Mouse (Mus musculus): Measurements from ENCODE around the gene Ttc32. TPM values are rescaled to one million over a fixed set of nuclear protein-coding genes. Genes with fewer than 3 reads are reported as not detected.
A peak's percentile ranks its signal among the peaks of the same experiment; 100 is the strongest.

The Ttc32 gene
- total and polyA plus RNA-seq, 2 experiments from 2014 or later: 5.1 to 7.6 TPM

DNA sequence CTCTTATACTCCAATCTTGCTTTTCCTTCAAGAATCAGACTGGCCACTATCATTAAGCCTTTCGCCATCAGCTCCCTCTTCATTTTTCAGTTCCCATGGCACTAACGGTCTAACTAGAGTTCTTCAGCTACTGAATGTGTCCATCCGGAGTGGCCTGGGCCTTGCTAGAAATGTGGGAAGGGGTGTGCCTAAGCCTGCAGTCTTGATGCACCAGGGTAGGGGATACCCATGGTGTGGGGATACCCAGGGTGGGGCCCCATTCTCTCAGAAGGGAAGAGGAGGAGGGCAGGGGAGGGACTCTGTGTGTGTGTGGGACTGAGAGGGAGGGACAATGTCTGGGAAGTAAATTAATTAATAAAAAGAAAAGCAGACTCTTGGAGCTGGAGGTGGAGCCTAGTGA is 13.0 kb downstream of the Ttc32 start:
- Histone ChIP-seq H3K4me3 (ENCODE audit: low read depth, low read length) (no peak overlapping the region), H3K4me1 (ENCODE audit: insufficient read depth) (no peaks in the 10 kb centered on the region), H3K9me3 (ENCODE audit: low read length) (no peaks in the 10 kb centered on the region), H3K4me2 (ENCODE audit: low read depth) (no peak overlapping the region), H3K9ac (no peak overlapping the region), H3K27me3 (ENCODE audit: insufficient read depth, low read length) (no peaks in the 10 kb centered on the region), H3K36me3 (ENCODE audit: insufficient read depth) (no peaks in the 10 kb centered on the region), H3K27ac (ENCODE audit: low read depth, low read length) (no peak overlapping the region)
- ATAC-seq (no peak), DNase-seq (no peak)
- no peak for TF ChIP-seq CTCF (IDR thresholded peaks at IDR 0.05; ENCODE audit: low read depth)
- 86% methylated on average over 3 of the region's 3 CpGs for WGBS

- H3K9ac ChIP-seq: no peak overlapping the region
- WGBS: 93% methylated on average over 7 of the region's 7 CpGs
- no peaks in the 10 kb centered on the region for H3K9me3 ChIP-seq (ENCODE audit: low read length)
- no peak for TF ChIP-seq CTCF (IDR thresholded peaks at IDR 0.05; ENCODE audit: low read depth)
- no peaks in the 10 kb centered on the region for H3K36me3 ChIP-seq (ENCODE audit: insufficient read depth)
- H3K27me3 ChIP-seq (ENCODE audit: insufficient read depth, low read length): no peaks in the 10 kb centered on the region
- no peak overlapping the region for H3K4me3 ChIP-seq (ENCODE audit: low read depth, low read length)
- ATAC-seq (no peak), DNase-seq (no peak)
- H3K4me2 ChIP-seq (ENCODE audit: low read depth): no peak overlapping the region
- H3K4me1 ChIP-seq (ENCODE audit: insufficient read depth): no peaks in the 10 kb centered on the region
- H3K27ac ChIP-seq (ENCODE audit: low read depth, low read length): no peak overlapping the region
Observed at GRCm38 (mm10) chr12:9044666-9045065, 14.9 kb downstream of the Ttc32 start.

DNA sequence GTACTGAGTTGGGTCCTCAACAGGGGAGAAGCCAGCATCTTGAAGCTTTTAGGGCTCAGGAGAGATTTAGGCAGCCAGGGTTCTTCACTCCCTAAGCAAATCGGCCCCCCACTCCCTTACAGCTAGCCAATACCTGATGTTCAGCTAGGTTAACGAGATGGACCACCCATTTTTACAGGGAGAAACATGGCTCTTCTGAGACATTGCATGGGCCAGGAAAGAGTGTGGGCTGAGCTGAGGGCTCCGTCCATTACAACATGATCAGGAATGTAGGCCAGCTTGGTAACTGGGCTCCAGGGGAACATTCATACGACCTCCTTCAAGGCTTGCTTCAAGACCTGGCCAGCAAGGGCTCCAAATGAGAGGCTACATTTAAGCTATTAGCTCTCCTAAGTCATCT is 16.9 kb downstream of the Ttc32 start:
- Histone ChIP-seq H3K9ac (no peak overlapping the region), H3K9me3 (ENCODE audit: low read length) (no peaks in the 10 kb centered on the region), H3K27me3 (ENCODE audit: insufficient read depth, low read length) (no peaks in the 10 kb centered on the region), H3K4me1 (ENCODE audit: insufficient read depth) (no peaks in the 10 kb centered on the region), H3K36me3 (ENCODE audit: insufficient read depth) (no peaks in the 10 kb centered on the region), H3K4me3 (ENCODE audit: low read depth, low read length) (no peak overlapping the region), H3K4me2 (ENCODE audit: low read depth) (no peak overlapping the region), H3K27ac (ENCODE audit: low read depth, low read length) (no peak overlapping the region)
- TF ChIP-seq CTCF (IDR thresholded peaks at IDR 0.05; ENCODE audit: low read depth): no peak
- DNase-seq (no peak), ATAC-seq (no peak)
- whole genome bisulfite sequencing: 71% methylated on average over 4 of the region's 4 CpGs

- H3K9me3 ChIP-seq (ENCODE audit: low read length): no peaks in the 10 kb centered on the region
- H3K4me2 ChIP-seq (ENCODE audit: low read depth): no peak overlapping the region
- H3K4me3 ChIP-seq (ENCODE audit: low read depth, low read length): no peak overlapping the region
- no peak for ATAC-seq
- H3K36me3 ChIP-seq (ENCODE audit: insufficient read depth): no peaks in the 10 kb centered on the region
- H3K4me1 ChIP-seq (ENCODE audit: insufficient read depth): no peaks in the 10 kb centered on the region
- DNase-seq: no peak
- no peaks in the 10 kb centered on the region for H3K27me3 ChIP-seq (ENCODE audit: insufficient read depth, low read length)
- no peak overlapping the region for H3K9ac ChIP-seq
- 80% methylated on average over 8 of the region's 8 CpGs for WGBS
- no peak overlapping the region for H3K27ac ChIP-seq (ENCODE audit: low read depth, low read length)
- TF ChIP-seq CTCF (IDR thresholded peaks at IDR 0.05; ENCODE audit: low read depth): no peak
Observed at GRCm38 (mm10) chr12:9048090-9048489, 18.3 kb downstream of the Ttc32 start.

- no peak for DNase-seq
- no peak overlapping the region for H3K4me2 ChIP-seq (ENCODE audit: low read depth)
- H3K4me1 ChIP-seq (ENCODE audit: insufficient read depth): no peaks in the 10 kb centered on the region
- H3K36me3 ChIP-seq (ENCODE audit: insufficient read depth): no peaks in the 10 kb centered on the region
- H3K4me3 ChIP-seq (ENCODE audit: low read depth, low read length): no peak overlapping the region
- no peak for ATAC-seq
- H3K9me3 ChIP-seq (ENCODE audit: low read length): no peaks in the 10 kb centered on the region
- 47% methylated on average over 6 of the region's 6 CpGs for WGBS
- H3K27ac ChIP-seq (ENCODE audit: low read depth, low read length): no peak overlapping the region
- no peaks in the 10 kb centered on the region for H3K27me3 ChIP-seq (ENCODE audit: insufficient read depth, low read length)
- TF ChIP-seq CTCF (IDR thresholded peaks at IDR 0.05; ENCODE audit: low read depth): no peak
- H3K9ac ChIP-seq: no peak overlapping the region
Observed at GRCm38 (mm10) chr12:9050824-9051223, 21.0 kb downstream of the Ttc32 start.

DNA sequence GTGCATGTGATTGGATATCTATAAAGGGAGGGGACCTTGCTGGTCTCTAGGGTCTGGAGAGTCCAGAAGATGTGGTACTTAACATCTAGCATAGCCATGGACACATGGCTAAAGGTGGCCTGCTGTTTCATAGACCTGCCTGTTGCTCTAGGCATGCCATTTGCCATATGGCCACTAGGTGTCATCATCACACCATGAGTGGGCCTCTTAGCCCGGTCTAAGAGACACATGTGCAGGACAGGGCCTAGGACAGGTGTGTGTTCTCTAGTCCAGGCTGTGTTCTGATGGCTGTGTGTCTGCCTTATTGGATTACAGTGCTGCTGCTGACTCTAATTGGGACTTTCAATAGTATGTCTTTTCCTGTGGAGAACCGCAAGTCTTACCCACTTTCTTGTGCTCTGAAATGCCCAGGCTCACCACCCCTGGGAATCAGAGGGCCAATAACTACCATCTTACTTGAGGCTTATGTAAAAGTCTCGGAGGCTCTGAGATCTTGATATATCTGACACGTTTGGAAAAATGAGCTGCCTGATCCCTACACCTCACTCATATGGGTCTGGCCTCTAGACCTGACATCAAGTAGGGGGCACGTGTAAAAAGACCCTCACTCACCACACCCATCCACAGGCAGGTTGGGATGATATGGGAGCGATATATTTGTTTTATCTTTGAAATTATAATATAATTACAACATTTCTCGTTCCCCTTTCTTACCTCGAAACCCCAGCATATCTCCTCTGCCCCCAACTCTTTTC is 22.5 kb downstream of the Ttc32 start:
- Histone ChIP-seq H3K27me3 (ENCODE audit: insufficient read depth, low read length) (no peaks in the 10 kb centered on the region), H3K4me3 (ENCODE audit: low read depth, low read length) (no peak overlapping the region), H3K9ac (no peak overlapping the region), H3K4me1 (ENCODE audit: insufficient read depth) (no peaks in the 10 kb centered on the region), H3K9me3 (ENCODE audit: low read length) (no peaks in the 10 kb centered on the region), H3K4me2 (ENCODE audit: low read depth) (no peak overlapping the region), H3K36me3 (ENCODE audit: insufficient read depth) (no peaks in the 10 kb centered on the region), H3K27ac (ENCODE audit: low read depth, low read length) (no peak overlapping the region)
- TF ChIP-seq CTCF (IDR thresholded peaks at IDR 0.05; ENCODE audit: low read depth): peak; percentile 100
- ATAC-seq: peak; percentile 86
- 60% methylated on average over 8 of the region's 8 CpGs for WGBS
- DNase-seq: peak; percentile 87

- Histone ChIP-seq H3K36me3 (ENCODE audit: insufficient read depth) (no peaks in the 10 kb centered on the region), H3K9ac (no peak overlapping the region), H3K27me3 (ENCODE audit: insufficient read depth, low read length) (no peaks in the 10 kb centered on the region), H3K27ac (ENCODE audit: low read depth, low read length) (no peak overlapping the region), H3K4me2 (ENCODE audit: low read depth) (no peak overlapping the region), H3K9me3 (ENCODE audit: low read length) (no peaks in the 10 kb centered on the region), H3K4me1 (ENCODE audit: insufficient read depth) (no peaks in the 10 kb centered on the region), H3K4me3 (ENCODE audit: low read depth, low read length) (no peak overlapping the region)
- no peak for TF ChIP-seq CTCF (IDR thresholded peaks at IDR 0.05; ENCODE audit: low read depth)
- 47% methylated on average over 7 of the region's 7 CpGs for WGBS
- ATAC-seq: no peak
- DNase-seq: no peak
Observed at GRCm38 (mm10) chr12:9053345-9053744, 23.5 kb downstream of the Ttc32 start.
